Mouse (Mus musculus) liver (tissue): ENCODE data around the gene Mag.
A peak's percentile ranks its signal among the peaks of the same experiment; 100 is the strongest.
"Not testable (repeated sequence)": the region's sequence is repeated elsewhere in the genome, so short reads cannot be mapped to it uniquely, and the experiment has no call there.

Experiments
- DNase-seq: peaks from one replicate; pipeline ENCODE4 v3.0.0-alpha.2; 2020; ENCODE audit warnings: mixed read lengths

Gene Mag

GRCm38 (mm10) chr7:30935422-30936099 lies 20.9 kb upstream of the Mag start:
- not testable (repeated sequence) for DNase-seq

- not testable (repeated sequence) for DNase-seq
Observed at GRCm38 (mm10) chr7:30924581-30924980, 9.9 kb upstream of the Mag start, which contains the start of gene Hamp2. TSS of gene Hamp2 (minus strand) at chr7:30924681.

GRCm38 (mm10) chr7:30924071-30924470 lies 9.4 kb upstream of the Mag start:
- no peak for DNase-seq

- DNase-seq = not testable (repeated sequence)
Observed at GRCm38 (mm10) chr7:30922490-30922889, 7.8 kb upstream of the Mag start.

GRCm38 (mm10) chr7:30920217-30920616 lies 5.5 kb upstream of the Mag start:
- peak; percentile 67 for DNase-seq

- DNase-seq = no peak
Observed at GRCm38 (mm10) chr7:30917219-30917618, 2.5 kb upstream of the Mag start.

- DNase-seq = no peak
Observed at GRCm38 (mm10) chr7:30916713-30917112, 2.0 kb upstream of the Mag start.

GRCm38 (mm10) chr7:30909773-30910172 lies 4.9 kb downstream of the Mag start:
- DNase-seq = no peak

- no peak for DNase-seq
Observed at GRCm38 (mm10) chr7:30908992-30909431, 5.7 kb downstream of the Mag start.

- DNase-seq = peak; percentile 52
Observed at GRCm38 (mm10) chr7:30908277-30908991, 6.2 kb downstream of the Mag start.

- DNase-seq = no peak
Observed at GRCm38 (mm10) chr7:30904042-30904441, 10.6 kb downstream of the Mag start.

- no peak for DNase-seq
Observed at GRCm38 (mm10) chr7:30895217-30895616, 19.5 kb downstream of the Mag start.

- no peak for DNase-seq
Observed at GRCm38 (mm10) chr7:30892515-30892914, 22.2 kb downstream of the Mag start.

GRCm38 (mm10) chr7:30891746-30892145 lies 22.9 kb downstream of the Mag start:
- no peak for DNase-seq

- no peak for DNase-seq
Observed at GRCm38 (mm10) chr7:30890681-30891080, 24.0 kb downstream of the Mag start.

GRCm38 (mm10) chr7:30888786-30889185 lies 25.9 kb downstream of the Mag start:
- no peak for DNase-seq

- DNase-seq = no peak
Observed at GRCm38 (mm10) chr7:30887568-30888188, 27.0 kb downstream of the Mag start.

GRCm38 (mm10) chr7:30886852-30887251 lies 27.8 kb downstream of the Mag start:
- no peak for DNase-seq

GRCm38 (mm10) chr7:30884047-30884446 lies 30.6 kb downstream of the Mag start:
- no peak for DNase-seq

- no peak for DNase-seq
Observed at GRCm38 (mm10) chr7:30881367-30881766, 33.3 kb downstream of the Mag start.

GRCm38 (mm10) chr7:30880176-30880575 lies 34.5 kb downstream of the Mag start, which contains the start of gene Cd22:
TSS of gene Cd22 (minus strand) at chr7:30880342.
- no peak for DNase-seq

- DNase-seq = no peak
Observed at GRCm38 (mm10) chr7:30878950-30879349, 35.7 kb downstream of the Mag start.

GRCm38 (mm10) chr7:30873083-30873482 lies 41.6 kb downstream of the Mag start:
- peak; percentile 74 for DNase-seq

GRCm38 (mm10) chr7:30863386-30863785 lies 51.3 kb downstream of the Mag start:
- DNase-seq = no peak
